Mouse (Mus musculus) C2C12 (cell line): ENCODE results near the gene Wdfy3.

Experiments
- CEBPB ChIP-seq: IDR thresholded peaks from one replicate; pipeline ENCODE4 v1.6.1; 2011; ENCODE audit warnings: low read depth, mild to moderate bottlenecking, control low read depth, moderate library complexity
- CTCF ChIP-seq: IDR thresholded peaks from one replicate; pipeline ENCODE4 v1.5.1; 2011; ENCODE audit not compliant: control insufficient read depth, insufficient read depth, insufficient read length
- FOSL1 ChIP-seq: IDR thresholded peaks from one replicate; pipeline ENCODE4 v1.8.0; 2011; ENCODE audit warnings: mild to moderate bottlenecking, low read length; ENCODE audit not compliant: poor library complexity, insufficient read depth, severe bottlenecking
- MAX ChIP-seq: IDR thresholded peaks from one replicate; pipeline ENCODE4 v1.6.1; 2011; ENCODE audit warnings: mild to moderate bottlenecking, control low read depth
- MYOD1 ChIP-seq: IDR thresholded peaks from one replicate; pipeline ENCODE4 v1.6.1; 2011; ENCODE audit warnings: low read depth; ENCODE audit not compliant: control insufficient read depth, insufficient read length
- MYOG ChIP-seq: IDR thresholded peaks from one replicate; pipeline ENCODE4 v1.6.1; 2011; ENCODE audit not compliant: control insufficient read depth, insufficient read length; ENCODE audit errors: extremely low read depth
- USF1 ChIP-seq: IDR thresholded peaks from one replicate; pipeline ENCODE4 v1.6.1; 2011; ENCODE audit warnings: low read depth, mild to moderate bottlenecking, control low read depth, moderate library complexity

DNA sequence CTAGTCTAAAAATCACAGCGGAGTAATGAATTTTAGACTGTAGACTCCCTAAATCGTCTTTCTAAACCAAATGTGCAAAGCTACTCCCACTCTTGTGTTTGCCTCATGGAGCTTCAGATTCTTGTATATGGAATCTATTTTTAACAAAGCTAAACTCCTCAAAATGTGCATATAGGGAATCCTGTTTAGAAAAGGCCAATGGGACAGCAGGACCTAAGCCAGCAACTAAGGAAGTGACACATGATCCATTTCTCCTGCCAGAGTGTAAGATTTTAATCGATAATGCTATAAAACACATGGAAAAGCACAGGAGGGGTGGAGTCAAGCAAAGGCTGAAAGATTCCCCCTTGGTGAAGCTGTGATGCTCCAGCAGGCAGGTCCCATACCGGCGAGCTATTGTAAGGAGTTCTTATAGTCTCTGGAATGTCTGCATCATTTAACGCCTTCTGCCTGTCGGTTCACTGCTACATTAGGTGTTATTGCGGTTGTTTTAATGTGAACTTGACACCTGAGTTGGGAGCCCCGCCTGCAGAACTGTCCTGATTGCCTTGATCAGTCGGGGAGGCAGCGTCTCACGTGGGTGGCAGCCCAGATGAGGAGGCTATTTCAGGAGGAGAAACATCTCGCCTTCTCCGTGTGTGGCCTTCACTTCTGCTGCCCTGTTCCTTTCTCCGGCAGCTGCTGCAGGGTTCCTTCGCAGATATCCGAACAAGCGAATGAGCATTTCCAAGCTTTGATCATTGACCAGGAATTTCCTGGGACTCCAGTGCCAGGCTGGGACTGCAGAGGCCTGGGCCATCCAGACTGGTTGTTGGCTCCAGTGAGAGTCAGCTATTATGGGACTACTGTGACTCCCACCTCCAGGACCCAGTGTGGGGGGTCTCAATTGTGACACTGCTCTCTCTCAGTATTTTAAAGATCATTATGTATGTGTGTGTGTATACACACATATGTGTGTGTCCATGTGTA is 15.3 kb upstream of the Wdfy3 start:
- TF ChIP-seq CTCF (no peak), USF1 (no peak), MYOD1 (no peak), MAX (no peak), MYOG (no peak), CEBPB (no peak), FOSL1 (no peak)
